In genomic region chr6:144929262-144929855, GRCm38 (mm10) we compare ENCODE assay signal across 30 mouse cellular contexts.
DNase-seq lines count a peak whose midpoint lies in the region; ATAC-seq and TF ChIP-seq lines count a peak whose summit lies in the region.
"Had no signal": no experiment of that assay in that cellular context is flagged by ENCODE, and none has a peak within 500 bp of the region (broad histone marks: within the 10 kb centered on the region; RNA-seq: fewer than 3 reads in every experiment).

No protein-coding gene starts in this region.

- in situ Hi-C loops in CH12.LX (cut with MboI; ENCODE audit: low pct_ligation_motif_present, low pct_unique_long_range_greater_than_20kb, low sequenced_read_pairs): no loop called here

- H3K36me3 ChIP-seq in limb, embryonic 15.5 days: no peaks in the 10 kb centered on the region
- no peaks in the 10 kb centered on the region for H3K36me3 ChIP-seq in limb, embryonic 10.5 days
- no peaks in the 10 kb centered on the region for H3K36me3 ChIP-seq in liver, embryonic 16.5 days (ENCODE audit: control insufficient read depth, insufficient read depth)
- H3K36me3 ChIP-seq in liver, embryonic 12.5 days: no peaks in the 10 kb centered on the region
- H3K36me3 ChIP-seq in CH12.LX (replicated peaks in 1 of 2; ENCODE audit: control insufficient read depth in 1 of 2, insufficient read depth in 1 of 2, low read length in 1 of 2): no peaks in the 10 kb centered on the region
- H3K36me3 ChIP-seq in midbrain, postnatal 0 days (ENCODE audit: insufficient read depth, low read length): no peaks in the 10 kb centered on the region
- H3K36me3 ChIP-seq: embryonic facial prominence, embryonic 10.5 days; embryonic facial prominence, embryonic 13.5 days; heart, embryonic 12.5 days; heart, embryonic 15.5 days; hindbrain, embryonic 10.5 days; hindbrain, embryonic 13.5 days had no signal

- DNase-seq in limb, embryonic 10.5 days (ENCODE audit: low spot score): no peak
- peak; percentile 83 for DNase-seq in CH12.LX (ENCODE audit: extremely low read depth)
- no peak for DNase-seq in midbrain, postnatal 0 days (ENCODE audit: low spot score)
- no peak for DNase-seq in left cerebral cortex, adult 11 months (ENCODE audit: low spot score)
- DNase-seq: adrenal gland, adult 8-10 months; adrenal gland, postnatal 25 days; cerebellum, adult 11-12 months; cerebellum, adult 8-10 months; cerebellum, postnatal 10 days; cerebellum, postnatal 36 days; embryo, embryonic 11 days; gastrocnemius, adult 2 months; gastrocnemius, postnatal 14 days; heart, adult 18-20 months; heart, postnatal 10 days; heart, postnatal 36 days had no signal

- no peak overlapping the region for H3K9ac ChIP-seq in limb, embryonic 15.5 days
- no peak overlapping the region for H3K9ac ChIP-seq in liver, embryonic 16.5 days (ENCODE audit: low read depth, low read length)
- H3K9ac ChIP-seq in liver, embryonic 12.5 days: no peak overlapping the region
- H3K9ac ChIP-seq in CH12.LX (ENCODE audit: insufficient read depth, low read depth): no peak overlapping the region
- no peak overlapping the region for H3K9ac ChIP-seq in midbrain, postnatal 0 days (replicated peaks; ENCODE audit: low read length, poor library complexity, severe bottlenecking)
- H3K9ac ChIP-seq: embryonic facial prominence, embryonic 13.5 days; forebrain, postnatal 0 days; heart, embryonic 12.5 days; heart, embryonic 15.5 days; hindbrain, embryonic 13.5 days had no signal

- H3K27me3 ChIP-seq in limb, embryonic 15.5 days: no peaks in the 10 kb centered on the region
- no peaks in the 10 kb centered on the region for H3K27me3 ChIP-seq in limb, embryonic 10.5 days (ENCODE audit: low read depth, poor library complexity, severe bottlenecking)
- no peaks in the 10 kb centered on the region for H3K27me3 ChIP-seq in liver, embryonic 16.5 days (ENCODE audit: control insufficient read depth, insufficient read depth, low read depth, low read length)
- no peaks in the 10 kb centered on the region for H3K27me3 ChIP-seq in liver, embryonic 12.5 days (replicated peaks)
- no peaks in the 10 kb centered on the region for H3K27me3 ChIP-seq in CH12.LX (replicated peaks)
- no peaks in the 10 kb centered on the region for H3K27me3 ChIP-seq in midbrain, postnatal 0 days (ENCODE audit: insufficient read depth, low read length)
- H3K27me3 ChIP-seq: embryonic facial prominence, embryonic 13.5 days; heart, embryonic 12.5 days; heart, embryonic 15.5 days; hindbrain, embryonic 13.5 days had no signal

- TF ChIP-seq POLR2A in CH12.LX (IDR thresholded peaks at IDR 0.05; ENCODE audit: low read depth, low read length): no peak

- WGBS in limb, embryonic 15.5 days: 69% methylated on average over 5 of the region's 5 CpGs
- 84% methylated on average over 5 of the region's 5 CpGs for WGBS in limb, embryonic 10.5 days
- 57% methylated on average over 5 of the region's 5 CpGs for WGBS in liver, embryonic 16.5 days (ENCODE audit: insufficient replicate concordance)
- WGBS in liver, embryonic 12.5 days (ENCODE audit: insufficient replicate concordance): 63% methylated on average over 5 of the region's 5 CpGs
- WGBS in midbrain, postnatal 0 days: 85% methylated on average over 5 of the region's 5 CpGs

- H3K9me3 ChIP-seq in limb, embryonic 15.5 days: no peaks in the 10 kb centered on the region
- no peaks in the 10 kb centered on the region for H3K9me3 ChIP-seq in limb, embryonic 10.5 days (replicated peaks)
- H3K9me3 ChIP-seq in liver, embryonic 16.5 days (replicated peaks; ENCODE audit: control insufficient read depth, low read length): no peaks in the 10 kb centered on the region
- H3K9me3 ChIP-seq in liver, embryonic 12.5 days (replicated peaks): no peaks in the 10 kb centered on the region; the same call in 1 of the 2 replicates
- peaks cover 4% of the 10 kb centered on the region for H3K9me3 ChIP-seq in CH12.LX (replicated peaks; ENCODE audit: low read length)
- H3K9me3 ChIP-seq in midbrain, postnatal 0 days (ENCODE audit: low read length): no peaks in the 10 kb centered on the region
- H3K9me3 ChIP-seq: heart, embryonic 15.5 days; hindbrain, embryonic 13.5 days had no signal

- no peak for TF ChIP-seq CTCF in CH12.LX (conservative IDR thresholded peaks at IDR 0.05 in 1 of 2, IDR thresholded peaks at IDR 0.05 in 1 of 2; ENCODE audit: low read depth in 2 of 2, low read length in 2 of 2)
- no peak for TF ChIP-seq CTCF in midbrain, postnatal 0 days (IDR thresholded peaks at IDR 0.05)

- dilution Hi-C loops in CH12.LX (cut with MboI; ENCODE audit: extremely low pct_ligation_motif_present, extremely low pct_unique_long_range_greater_than_20kb, low sequenced_read_pairs): no loop called here

- TF ChIP-seq EP300 in CH12.LX (IDR thresholded peaks at IDR 0.05; ENCODE audit: low read length): 0 out of 2 replicates have a peak, but pooled peaks have one; percentile 34

- 0 out of 2 replicates have a peak, but pooled peaks have one; percentile 35 for ATAC-seq in limb, embryonic 15.5 days (ENCODE audit: insufficient number of reproducible peaks, low FRiP score, low TSS enrichment, low read depth)
- peak; percentile 60 for ATAC-seq in liver, embryonic 16.5 days (ENCODE audit: low read depth)
- no peak for ATAC-seq in liver, embryonic 12.5 days
- no peak for ATAC-seq in midbrain, postnatal 0 days (ENCODE audit: low FRiP score)
- ATAC-seq: activated CD4-positive, CD25-positive, alpha-beta regulatory T cell, adult 4 months; CD4-positive, CD25-positive, alpha-beta regulatory T cell, adult 4 months; hindbrain, embryonic 16.5 days had no signal

- H3K4me1 ChIP-seq in limb, embryonic 15.5 days: 0 out of 2 replicates have a peak, but pooled peaks cover 3% of the 10 kb centered on the region
- no peaks in the 10 kb centered on the region for H3K4me1 ChIP-seq in limb, embryonic 10.5 days
- H3K4me1 ChIP-seq in liver, embryonic 16.5 days (ENCODE audit: control insufficient read depth, low read depth, low read length): no peaks in the 10 kb centered on the region
- H3K4me1 ChIP-seq in liver, embryonic 12.5 days: no peaks in the 10 kb centered on the region; the same call in 1 of the 2 replicates
- H3K4me1 ChIP-seq in CH12.LX (ENCODE audit: control insufficient read depth in 1 of 2, insufficient read depth in 2 of 2): peaks cover 21 to 40% of the 10 kb centered on the region in 2 experiments
- H3K4me1 ChIP-seq in midbrain, postnatal 0 days (ENCODE audit: insufficient read depth, low read length): no peaks in the 10 kb centered on the region
- H3K4me1 ChIP-seq: embryonic facial prominence, embryonic 13.5 days; heart, embryonic 12.5 days; heart, embryonic 15.5 days had no signal

- no peak overlapping the region for H3K4me2 ChIP-seq in limb, embryonic 15.5 days
- no peak overlapping the region for H3K4me2 ChIP-seq in liver, embryonic 16.5 days (ENCODE audit: low read depth, low read length)
- no peak overlapping the region for H3K4me2 ChIP-seq in liver, embryonic 12.5 days
- no peak overlapping the region; the same call in 1 of the 2 replicates for H3K4me2 ChIP-seq in CH12.LX (ENCODE audit: insufficient read depth, low read depth, poor library complexity, severe bottlenecking)
- no peak overlapping the region for H3K4me2 ChIP-seq in midbrain, postnatal 0 days (ENCODE audit: low read depth, low read length, poor library complexity, severe bottlenecking)
- H3K4me2 ChIP-seq: embryonic facial prominence, embryonic 13.5 days; heart, embryonic 12.5 days; heart, embryonic 15.5 days; hindbrain, embryonic 13.5 days had no signal

- H3K79me2 ChIP-seq in CH12.LX (replicated peaks; ENCODE audit: control insufficient read depth, extremely low read depth, insufficient read depth, poor library complexity, severe bottlenecking): no peaks in the 10 kb centered on the region

- no peak overlapping the region for H3K4me3 ChIP-seq in limb, embryonic 15.5 days
- no peak overlapping the region for H3K4me3 ChIP-seq in limb, embryonic 10.5 days
- no peak overlapping the region for H3K4me3 ChIP-seq in liver, embryonic 16.5 days (ENCODE audit: low read depth, low read length)
- no peak overlapping the region for H3K4me3 ChIP-seq in liver, embryonic 12.5 days
- no peak overlapping the region for H3K4me3 ChIP-seq in CH12.LX (replicated peaks in 1 of 3; ENCODE audit: low read depth in 2 of 3, low read length in 2 of 3, poor library complexity in 1 of 3)
- no peak overlapping the region for H3K4me3 ChIP-seq in midbrain, postnatal 0 days (ENCODE audit: low read depth, low read length)
- H3K4me3 ChIP-seq: embryonic facial prominence, embryonic 10.5 days; embryonic facial prominence, embryonic 13.5 days; erythroblast, embryonic 14.5 days; gastrocnemius, adult 2 months; heart, embryonic 12.5 days; heart, embryonic 15.5 days; hindbrain, embryonic 10.5 days; hindbrain, embryonic 13.5 days had no signal

- TF ChIP-seq RAD21 in CH12.LX (IDR thresholded peaks at IDR 0.05; ENCODE audit: low read depth, low read length): no peak

- H3K27ac ChIP-seq in limb, embryonic 15.5 days: no peak overlapping the region
- H3K27ac ChIP-seq in limb, embryonic 10.5 days: no peak overlapping the region
- H3K27ac ChIP-seq in liver, embryonic 16.5 days (ENCODE audit: low read length): no peak overlapping the region
- no peak overlapping the region for H3K27ac ChIP-seq in liver, embryonic 12.5 days
- no peak overlapping the region for H3K27ac ChIP-seq in CH12.LX (ENCODE audit: insufficient read depth, low read depth)
- no peak overlapping the region for H3K27ac ChIP-seq in midbrain, postnatal 0 days (ENCODE audit: low read depth, low read length)
- H3K27ac ChIP-seq: embryonic facial prominence, embryonic 10.5 days; embryonic facial prominence, embryonic 13.5 days; gastrocnemius, adult 2 months; heart, embryonic 15.5 days; hindbrain, embryonic 10.5 days; hindbrain, embryonic 13.5 days had no signal

TF ChIP-seq in CH12.LX, 34 proteins besides CTCF, POLR2A, EP300 and RAD21:
- TF ChIP-seq MAX (IDR thresholded peaks at IDR 0.05; ENCODE audit: low read length) (peak; percentile 53; the same call in 1 of the 2 replicates), NELFE (IDR thresholded peaks at IDR 0.05; ENCODE audit: low read depth, low read length) (no peak), MYC (IDR thresholded peaks at IDR 0.05; ENCODE audit: low read depth, low read length) (peak; percentile 38; the same call in 1 of the 2 replicates)

Comparison
In these comparisons a context has a peak if more than half of its experiments do, and no peak if none do; other contexts are left out.
1. ATAC-seq: peak in limb, embryonic 15.5 days (single experiment) and liver, embryonic 16.5 days (single experiment); none in liver, embryonic 12.5 days (single experiment) and midbrain, postnatal 0 days (single experiment).